Mouse (Mus musculus) testis, adult 2 months (tissue): ENCODE measurements around the gene Mthfsl.
"Not testable (repeated sequence)": the region's sequence is repeated elsewhere in the genome, so short reads cannot be mapped to it uniquely, and the experiment has no call there.

Experiments
- CTCF ChIP-seq: fragments of 200-500 bp; IDR thresholded peaks from 2 replicates; pipeline ENCODE4 v1.5.1; 2012; ENCODE audit warnings: low read depth, mild to moderate bottlenecking, inconsistent platforms, low read length, moderate library complexity; ENCODE audit not compliant: control insufficient read depth, insufficient read depth, insufficient replicate concordance
- POLR2A ChIP-seq: fragments of 200-500 bp; IDR thresholded peaks from 2 replicates; pipeline ENCODE4 v1.6.1; 2012; ENCODE audit warnings: low read depth, mild to moderate bottlenecking, inconsistent platforms, low read length, moderate library complexity; ENCODE audit not compliant: control insufficient read depth

GRCm38 (mm10) chr9:88650742-88651141, 69.4 kb downstream of the Mthfsl start:
- not testable (repeated sequence) for TF ChIP-seq POLR2A, CTCF
